Mouse (Mus musculus) liver, embryonic 13.5 days (tissue): Measurements from ENCODE around the gene Fbn1. TPM values are rescaled to one million over a fixed set of nuclear protein-coding genes. Genes with fewer than 3 reads are reported as not detected.

Source experiments
- ATAC-seq: fragments of 200-750 bp; cut with Nextera tagmentation; 2 replicates; pipeline ENCODE4 v1.8.0; 2017; ENCODE audit warnings: low read depth, mild to moderate bottlenecking, moderate number of reproducible peaks, moderate library complexity
- DNase-seq: peaks from one replicate; pipeline ENCODE4 v3.0.0; 2022
- H3K27ac ChIP-seq: fragments of 300-500 bp; sonication (generic); 2 replicates; pipeline ENCODE4 v1.5.1; 2015; ENCODE audit warnings: moderate library complexity, mild to moderate bottlenecking, inconsistent platforms
- H3K27me3 ChIP-seq: fragments of 300-500 bp; sonication (generic); 2 replicates; pipeline ENCODE4 v1.6.1; 2015; ENCODE audit warnings: mild to moderate bottlenecking, inconsistent platforms
- H3K36me3 ChIP-seq: fragments of 300-500 bp; sonication (generic); 2 replicates; pipeline ENCODE4 v1.6.1; 2015; ENCODE audit warnings: mild to moderate bottlenecking, inconsistent platforms
- H3K4me1 ChIP-seq: fragments of 300-500 bp; sonication (generic); replicated peaks from 2 replicates; pipeline ENCODE4 v1.6.1; 2015; ENCODE audit warnings: inconsistent platforms
- H3K4me2 ChIP-seq: fragments of 300-500 bp; sonication (generic); 2 replicates; pipeline ENCODE4 v1.6.1; 2015; ENCODE audit warnings: inconsistent platforms, mild to moderate bottlenecking, moderate library complexity
- H3K4me3 ChIP-seq: fragments of 300-500 bp; sonication (generic); replicated peaks from 2 replicates; pipeline ENCODE4 v1.5.1; 2015; ENCODE audit warnings: mild to moderate bottlenecking, inconsistent platforms
- H3K9ac ChIP-seq: fragments of 300-500 bp; sonication (generic); 2 replicates; pipeline ENCODE4 v1.6.1; 2015; ENCODE audit warnings: mild to moderate bottlenecking, inconsistent platforms
- H3K9me3 ChIP-seq: fragments of 300-500 bp; sonication (generic); replicated peaks from 2 replicates; pipeline ENCODE4 v1.6.1; 2016; ENCODE audit warnings: inconsistent platforms
- WGBS: fragments of 180-500 bp; shearing (Covaris S2); methylation state at CpG from one replicate; pipeline ENCODE4 v1.1.7; 2015; ENCODE audit not compliant: insufficient replicate concordance; 5-methylcytosine and 5-hydroxymethylcytosine counted together
- polyA plus RNA-seq: library from polyadenylated mRNA; unstranded; fragments of >200 nt; fragmentation: Nextera tagmentation; extraction: Ambion mirVana; gene quantifications from 2 replicates; pipeline ENCODE4 v1.2.1, GENCODE M21; 2015

Fbn1 gene
- polyA plus RNA-seq, 1 experiment from 2014 or later, result 1.2 TPM

GRCm38 (mm10) chr2:125515291-125516057 lies 7.7 kb upstream of the Fbn1 start:
- peaks cover 18% of the 10 kb centered on the region for H3K4me1 ChIP-seq
- ATAC-seq (peak; percentile 70), DNase-seq (no peak)
- 0 out of 2 replicates have a peak, but pooled peaks cover 6% of the 10 kb centered on the region for H3K27me3 ChIP-seq
- no peak overlapping the region for H3K27ac ChIP-seq
- no peaks in the 10 kb centered on the region for H3K9me3 ChIP-seq
- WGBS, result 31% methylated on average over 12 of the region's 12 CpGs
- H3K4me3 ChIP-seq, result no peak overlapping the region
- H3K36me3 ChIP-seq, result no peaks in the 10 kb centered on the region
- H3K9ac ChIP-seq, result no peak overlapping the region
- H3K4me2 ChIP-seq, result no peak overlapping the region

DNA sequence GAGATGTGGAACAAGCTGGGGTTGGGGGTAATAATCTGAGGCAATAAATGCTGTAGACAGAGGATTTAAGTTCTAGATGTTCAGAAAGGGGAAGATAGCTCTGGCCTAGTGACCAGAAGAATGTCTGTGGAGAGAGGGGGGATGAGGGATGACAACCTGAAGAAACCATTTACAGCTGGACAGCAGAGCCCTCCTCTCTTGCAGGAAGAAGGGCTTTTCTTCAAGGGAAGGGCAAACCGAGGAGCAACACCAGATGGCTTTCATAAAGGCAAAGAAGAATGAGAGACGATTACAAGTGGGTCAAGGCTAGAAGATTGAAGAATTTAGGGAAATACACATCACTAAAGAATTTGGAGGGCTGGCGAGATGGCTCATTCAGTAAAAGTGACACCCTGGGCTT lies 6.6 kb upstream of the Fbn1 start:
- ATAC-seq (no peak), DNase-seq (no peak)
- no peak overlapping the region for H3K4me3 ChIP-seq
- no peaks in the 10 kb centered on the region for H3K36me3 ChIP-seq
- no peak overlapping the region for H3K4me2 ChIP-seq
- 54% methylated on average over 3 of the region's 3 CpGs for WGBS
- peaks cover 18% of the 10 kb centered on the region for H3K4me1 ChIP-seq
- no peaks in the 10 kb centered on the region for H3K9me3 ChIP-seq
- no peak overlapping the region for H3K9ac ChIP-seq
- peaks cover 13% of the 10 kb centered on the region for H3K27me3 ChIP-seq
- no peak overlapping the region for H3K27ac ChIP-seq

- Histone ChIP-seq H3K9me3 (no peaks in the 10 kb centered on the region), H3K4me1 (peaks cover 18% of the 10 kb centered on the region), H3K36me3 (no peaks in the 10 kb centered on the region), H3K4me3 (no peak overlapping the region), H3K27ac (no peak overlapping the region), H3K4me2 (no peak overlapping the region), H3K27me3 (peaks cover 31% of the 10 kb centered on the region), H3K9ac (no peak overlapping the region)
- no peak for ATAC-seq
- DNase-seq, result no peak
- WGBS, result 74% methylated on average over 4 of the region's 4 CpGs
Measured at GRCm38 (mm10) chr2:125512544-125512943, 4.8 kb upstream of the Fbn1 start.

DNA sequence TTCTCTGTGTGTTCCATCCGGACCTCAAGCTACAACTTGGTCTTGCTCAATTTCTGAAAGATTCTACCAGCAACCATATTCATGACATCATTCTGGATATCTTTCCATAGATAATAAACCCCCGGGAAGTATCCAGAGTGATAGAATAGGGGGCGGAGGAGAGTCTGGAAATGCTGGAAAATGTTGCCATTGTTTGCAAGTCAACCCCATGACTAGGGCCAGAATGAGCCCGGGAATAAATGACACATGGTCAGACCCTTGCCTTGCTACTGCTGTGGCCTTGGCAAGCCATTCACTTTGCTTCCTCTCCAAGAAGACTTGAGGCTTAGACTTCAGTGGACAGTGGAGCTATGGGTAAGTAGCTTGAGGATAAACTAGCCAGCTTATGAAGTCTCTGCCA lies 4.1 kb upstream of the Fbn1 start:
- H3K4me3 ChIP-seq, result no peak overlapping the region
- WGBS, result 58% methylated on average over 4 of the region's 4 CpGs
- H3K4me1 ChIP-seq, result peaks cover 18% of the 10 kb centered on the region

DNA sequence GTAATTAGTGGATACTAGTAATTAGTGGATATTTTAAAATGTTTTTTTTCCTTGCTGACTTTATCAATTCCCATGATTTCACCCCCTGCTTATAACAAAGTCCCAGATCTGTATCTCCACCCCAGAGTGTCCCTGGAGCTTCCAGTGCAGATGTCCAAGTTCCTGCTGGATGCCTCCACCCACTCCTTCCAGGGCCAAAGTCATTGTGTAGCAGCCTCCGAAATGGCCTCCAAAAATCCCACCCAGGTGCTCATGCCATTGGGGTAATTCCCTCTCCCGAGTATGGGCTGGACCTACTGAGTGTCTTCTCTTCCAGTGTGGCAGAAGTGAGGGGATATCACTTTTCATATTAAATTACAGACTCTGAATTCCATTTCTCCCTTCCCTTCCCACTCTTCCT lies 3.0 kb upstream of the Fbn1 start:
- no peaks in the 10 kb centered on the region for H3K9me3 ChIP-seq
- H3K9ac ChIP-seq, result no peak overlapping the region
- H3K27ac ChIP-seq, result no peak overlapping the region
- peaks cover 12% of the 10 kb centered on the region for H3K4me1 ChIP-seq
- DNase-seq (no peak), ATAC-seq (no peak)
- WGBS, result 61% methylated on average over 2 of the region's 2 CpGs
- H3K27me3 ChIP-seq, result peaks cover 49% of the 10 kb centered on the region
- H3K36me3 ChIP-seq, result no peaks in the 10 kb centered on the region
- H3K4me3 ChIP-seq, result no peak overlapping the region
- H3K4me2 ChIP-seq, result no peak overlapping the region

More for the DNA sequence above, 4.1 kb upstream of the Fbn1 start:
- Histone ChIP-seq H3K27ac (no peak overlapping the region), H3K27me3 (peaks cover 37% of the 10 kb centered on the region), H3K9ac (no peak overlapping the region), H3K36me3 (no peaks in the 10 kb centered on the region), H3K4me2 (no peak overlapping the region), H3K9me3 (no peaks in the 10 kb centered on the region)
- no peak for ATAC-seq
- DNase-seq, result no peak

DNA sequence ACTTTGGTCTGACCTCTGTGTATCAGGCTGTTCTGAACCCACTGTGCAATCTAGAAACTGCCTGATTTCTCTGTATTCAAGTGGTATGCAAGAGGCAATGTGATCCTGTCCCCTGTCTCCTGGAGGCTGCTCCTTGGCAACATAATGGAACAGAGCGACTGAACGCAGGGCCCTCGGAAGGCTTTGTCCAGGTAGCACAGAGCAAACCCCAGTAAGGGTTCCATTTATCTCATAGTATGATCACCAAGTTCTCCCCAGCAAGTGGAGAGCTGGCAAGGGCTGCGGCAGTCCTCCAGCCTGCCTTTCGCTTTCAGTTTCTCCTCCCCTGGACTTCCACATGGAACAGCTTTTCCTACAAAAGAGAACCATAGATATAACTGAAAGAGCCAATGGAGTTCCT lies 588 bp upstream of the Fbn1 start:
- DNase-seq (no peak), ATAC-seq (no peak)
- peaks cover 4% of the 10 kb centered on the region for H3K4me1 ChIP-seq
- H3K4me2 ChIP-seq, result no peak overlapping the region
- no peak overlapping the region for H3K27ac ChIP-seq
- WGBS, result 73% methylated on average over 5 of the region's 5 CpGs
- H3K9me3 ChIP-seq, result no peaks in the 10 kb centered on the region
- no peak overlapping the region for H3K9ac ChIP-seq
- H3K36me3 ChIP-seq, result no peaks in the 10 kb centered on the region
- H3K27me3 ChIP-seq, result peaks cover 61% of the 10 kb centered on the region
- no peak overlapping the region for H3K4me3 ChIP-seq

- peak overlapping the region; percentile 48 for H3K4me3 ChIP-seq
- no peaks in the 10 kb centered on the region for H3K9me3 ChIP-seq
- 6% methylated on average over 37 of the region's 37 CpGs for WGBS
- no peak for DNase-seq
- H3K27me3 ChIP-seq, result peaks cover 67% of the 10 kb centered on the region
- 0 out of 2 replicates have a peak overlapping the region, but pooled peaks have one; percentile 1 for H3K9ac ChIP-seq
- peak overlapping the region; percentile 52 for H3K4me2 ChIP-seq
- no peak overlapping the region for H3K27ac ChIP-seq
- ATAC-seq, result no peak
- H3K36me3 ChIP-seq, result no peaks in the 10 kb centered on the region
- H3K4me1 ChIP-seq, result peaks cover 4% of the 10 kb centered on the region
Measured at GRCm38 (mm10) chr2:125506316-125507054, 1.3 kb downstream of the Fbn1 start.

- ATAC-seq (0 out of 2 replicates have a peak, but pooled peaks have one; percentile 20), DNase-seq (no peak)
- Histone ChIP-seq H3K27ac (no peak overlapping the region), H3K4me2 (peak overlapping the region; percentile 52), H3K9ac (peak overlapping the region; percentile 1; the same call in 1 of the 2 replicates), H3K27me3 (peaks cover 67% of the 10 kb centered on the region), H3K4me3 (peak overlapping the region; percentile 48), H3K36me3 (no peaks in the 10 kb centered on the region), H3K4me1 (peaks cover 4% of the 10 kb centered on the region), H3K9me3 (no peaks in the 10 kb centered on the region)
- WGBS, result 1% methylated on average over 48 of the region's 48 CpGs
Measured at GRCm38 (mm10) chr2:125505746-125506315, 2.0 kb downstream of the Fbn1 start.

GRCm38 (mm10) chr2:125505006-125505745 lies 2.6 kb downstream of the Fbn1 start, which contains the start of gene Gm9913:
Gene Gm9913, plus strand, starts transcription at chr2:125505089.
- Histone ChIP-seq H3K9me3 (no peaks in the 10 kb centered on the region), H3K27ac (no peak within 1 kb of the TSS), H3K4me1 (peaks cover 4% of the 10 kb centered on the region), H3K4me3 (peak within 1 kb of the TSS; percentile 48), H3K36me3 (no peaks in the 10 kb centered on the region), H3K27me3 (peaks cover 67% of the 10 kb centered on the region), H3K9ac (peak within 1 kb of the TSS; percentile 1; the same call in 1 of the 2 replicates), H3K4me2 (peak within 1 kb of the TSS; percentile 52)
- ATAC-seq (no peak), DNase-seq (no peak)
- WGBS, result 2% methylated on average over 45 of the region's 45 CpGs

DNA sequence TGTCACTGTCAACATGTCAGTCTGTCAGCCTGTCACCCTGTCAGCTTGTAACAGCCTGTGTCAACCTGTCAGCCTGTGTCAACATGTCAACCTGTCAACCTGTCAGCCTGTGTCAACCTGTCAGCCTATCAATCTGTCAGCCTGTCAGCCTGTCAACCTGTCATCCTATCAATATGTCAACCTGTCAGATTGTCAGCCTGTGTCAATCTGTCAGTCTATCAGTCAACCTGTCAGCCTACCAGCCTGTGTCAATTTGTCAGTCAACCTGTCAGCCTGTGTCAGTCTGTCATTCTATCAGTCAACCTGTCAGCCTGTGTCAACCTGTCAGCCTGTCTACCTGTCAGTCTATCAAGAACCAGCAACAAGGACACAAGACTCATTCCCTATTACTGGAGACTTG lies 6.3 kb downstream of the Fbn1 start:
- peaks cover under 1% of the 10 kb centered on the region for H3K4me1 ChIP-seq
- H3K27me3 ChIP-seq, result peaks cover 33% of the 10 kb centered on the region
- ATAC-seq (no peak), DNase-seq (no peak)
- H3K4me2 ChIP-seq, result no peak overlapping the region
- no peak overlapping the region for H3K9ac ChIP-seq
- H3K9me3 ChIP-seq, result no peaks in the 10 kb centered on the region
- H3K27ac ChIP-seq, result no peak overlapping the region
- H3K4me3 ChIP-seq, result no peak overlapping the region
- no peaks in the 10 kb centered on the region for H3K36me3 ChIP-seq

- H3K9ac ChIP-seq, result no peak overlapping the region
- H3K4me1 ChIP-seq, result no peaks in the 10 kb centered on the region
- H3K27ac ChIP-seq, result no peak overlapping the region
- ATAC-seq (no peak), DNase-seq (no peak)
- 54% methylated on average over 7 of the region's 7 CpGs for WGBS
- no peak overlapping the region for H3K4me2 ChIP-seq
- H3K9me3 ChIP-seq, result no peaks in the 10 kb centered on the region
- H3K4me3 ChIP-seq, result no peak overlapping the region
- H3K27me3 ChIP-seq, result peaks cover 6% of the 10 kb centered on the region; the same call in 1 of the 2 replicates
- no peaks in the 10 kb centered on the region for H3K36me3 ChIP-seq
Measured at GRCm38 (mm10) chr2:125498216-125498615, 9.6 kb downstream of the Fbn1 start.
